Mouse (Mus musculus) testis, postnatal 10 days (tissue): ENCODE measurements at regions not wholly inside any gene's neighbourhood (a gene's known extent, or its start where the extent isn't known, plus 50 kb on each side); places are given as distances from the start of the nearest gene placed in this dataset.
"Not testable (repeated sequence)": the region's sequence is repeated elsewhere in the genome, so short reads cannot be mapped to it uniquely, and the experiment has no call there.

Experiments used
- DNase-seq: peaks from one replicate; pipeline ENCODE4 v3.0.0; 2021; ENCODE audit warnings: low spot score

- DNase-seq = no peak
These were observed 428.4 kb downstream of the Bmper start for GRCm38 (mm10) chr9:23651300-23651699.

GRCm38 (mm10) chr9:23653086-23653485 is 430.2 kb downstream of the Bmper start:
- no peak for DNase-seq

GRCm38 (mm10) chr9:23654777-23655176 is 431.9 kb downstream of the Bmper start:
- no peak for DNase-seq

- DNase-seq = no peak
These were observed 431.8 kb upstream of the Npsr1 start for GRCm38 (mm10) chr9:23665960-23666359.

- DNase-seq = no peak
These were observed 428.6 kb upstream of the Npsr1 start for GRCm38 (mm10) chr9:23669230-23669629.

GRCm38 (mm10) chr9:23670642-23671041 is 427.2 kb upstream of the Npsr1 start:
- no peak for DNase-seq

GRCm38 (mm10) chr9:23673347-23673860 is 424.4 kb upstream of the Npsr1 start:
- DNase-seq = no peak

GRCm38 (mm10) chr9:23674833-23675232 is 423.0 kb upstream of the Npsr1 start:
- DNase-seq = peak; percentile 45

- no peak for DNase-seq
These were observed 408.3 kb upstream of the Npsr1 start for GRCm38 (mm10) chr9:23689456-23689855.

GRCm38 (mm10) chr9:23692768-23693441 is 404.9 kb upstream of the Npsr1 start:
- DNase-seq = no peak

- DNase-seq = no peak
These were observed 404.4 kb upstream of the Npsr1 start for GRCm38 (mm10) chr9:23693442-23693829.

GRCm38 (mm10) chr9:23694481-23694880 is 403.3 kb upstream of the Npsr1 start:
- DNase-seq = no peak

- no peak for DNase-seq
These were observed 397.2 kb upstream of the Npsr1 start for GRCm38 (mm10) chr9:23700567-23700966.

- not testable (repeated sequence) for DNase-seq
These were observed 380.2 kb upstream of the Npsr1 start for GRCm38 (mm10) chr9:23717584-23717983.

GRCm38 (mm10) chr9:23728816-23729215 is 369.0 kb upstream of the Npsr1 start:
- DNase-seq = no peak

- DNase-seq = no peak
These were observed 345.3 kb upstream of the Npsr1 start for GRCm38 (mm10) chr9:23752478-23752877.

GRCm38 (mm10) chr9:23786660-23787059 is 311.1 kb upstream of the Npsr1 start:
- DNase-seq = no peak
